Mouse (Mus musculus): Measurements from ENCODE around the gene Il25. TPM values are rescaled to one million over a fixed set of nuclear protein-coding genes. Genes with fewer than 3 reads are reported as not detected.

The Il25 gene
- polyA plus RNA-seq, 1 experiment from 2014 or later, result 0.27 TPM

DNA sequence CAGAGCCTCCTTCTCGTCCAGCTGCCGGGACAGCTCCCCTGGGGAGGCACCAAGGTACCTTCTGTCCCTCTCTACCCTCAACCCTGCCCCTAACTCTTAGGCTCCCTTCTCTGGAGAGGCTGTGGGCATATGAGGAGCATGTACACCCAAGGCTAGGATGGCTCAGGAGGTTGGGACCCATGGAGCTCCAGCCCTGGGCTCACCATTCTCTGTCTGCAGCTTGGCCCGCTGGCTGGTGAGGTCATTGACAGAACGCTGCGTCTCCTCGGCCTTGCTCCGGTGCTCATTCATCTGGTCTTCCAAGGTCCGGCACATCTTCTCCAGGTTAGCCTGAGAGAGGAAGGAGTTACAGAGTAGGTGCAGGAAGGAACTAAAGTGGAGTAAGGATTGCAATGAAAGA, 46.2 kb downstream of the Il25 start:
- WGBS, result 85% methylated on average over 8 of the region's 8 CpGs
- H3K9ac ChIP-seq, result no peak overlapping the region
- H3K27me3 ChIP-seq, result peaks cover 2% of the 10 kb centered on the region; the same call in 1 of the 2 replicates
- H3K36me3 ChIP-seq, result no peaks in the 10 kb centered on the region
- no peak for ATAC-seq (ENCODE audit: low FRiP score, low read depth)
- no peaks in the 10 kb centered on the region for H3K9me3 ChIP-seq
- H3K4me1 ChIP-seq, result no peaks in the 10 kb centered on the region
- no peak overlapping the region for H3K4me2 ChIP-seq (replicated peaks)
- H3K27ac ChIP-seq, result no peak overlapping the region
- no peak overlapping the region for H3K4me3 ChIP-seq

DNA sequence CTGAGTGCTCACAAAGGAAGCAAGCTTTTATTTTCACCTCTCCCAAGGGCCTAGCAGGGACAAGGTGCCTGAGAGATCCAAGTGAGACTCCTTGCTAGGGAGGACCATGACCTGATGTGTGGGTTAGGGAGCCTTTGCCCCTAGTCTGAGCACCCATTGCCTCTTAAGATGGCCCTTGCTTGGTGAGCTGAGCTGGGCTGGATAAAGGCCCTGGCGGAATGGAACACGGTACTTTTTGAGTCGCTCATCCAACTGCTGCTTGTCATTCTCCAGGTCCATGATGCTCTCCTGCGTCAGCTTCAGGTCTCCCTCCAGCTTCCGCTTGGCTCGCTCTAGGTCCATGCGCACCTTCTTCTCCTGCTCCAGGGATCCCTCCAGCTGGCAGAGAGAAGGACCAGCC, 49.4 kb downstream of the Il25 start:
- WGBS, result 92% methylated on average over 7 of the region's 7 CpGs
- ATAC-seq (ENCODE audit: low FRiP score, low read depth), result no peak
- no peak overlapping the region for H3K27ac ChIP-seq
- H3K4me2 ChIP-seq (replicated peaks), result no peak overlapping the region
- no peaks in the 10 kb centered on the region for H3K36me3 ChIP-seq
- no peaks in the 10 kb centered on the region for H3K4me1 ChIP-seq
- no peaks in the 10 kb centered on the region; the same call in 1 of the 2 replicates for H3K27me3 ChIP-seq
- no peak overlapping the region for H3K9ac ChIP-seq
- no peak overlapping the region for H3K4me3 ChIP-seq
- H3K9me3 ChIP-seq, result no peaks in the 10 kb centered on the region

MicroRNAs encoded within 50 kb of the gene (microRNA counts, 519-probe panel; counts per million panel counts)
- microRNA mmu-miR-208a, result 2,703 counts per million, percentile 42 among the panel's probes with 10 or more counts
- microRNA mmu-miR-208b, result 1,687 counts per million, percentile 18 among the panel's probes with 10 or more counts

Small RNA genes lying within 50 kb of the gene (microRNA-seq; reads per million reads assigned to microRNA genes)
- gene Mir208a (9.1 reads per million, percentile 26 among the genes with 10 or more reads in this experiment), gene Mir208b (106 reads per million, percentile 53 among the genes with 10 or more reads in this experiment)

Other genes starting within 250 kb of the Il25 start
- 96.6 and 98.0 TPM in 2 replicates for gene 1700123O20Rik, start 246.5 kb upstream of the Il25 start, polyA plus RNA-seq (2015; fragmentation: Nextera tagmentation; extraction: Ambion mirVana)
- 166 and 167 TPM in 2 replicates for gene Acin1, start 245.8 kb upstream of the Il25 start, polyA plus RNA-seq (2015; fragmentation: Nextera tagmentation; extraction: Ambion mirVana)
- gene Gm29776, start 233.9 kb upstream of the Il25 start, polyA plus RNA-seq (2015; fragmentation: Nextera tagmentation; extraction: Ambion mirVana), result 0.31 and 0.33 TPM in 2 replicates
- not detected in 2 replicates for gene Cebpe, start 220.5 kb upstream of the Il25 start, polyA plus RNA-seq (2015; fragmentation: Nextera tagmentation; extraction: Ambion mirVana)
- 1.7 and 2.3 TPM in 2 replicates for gene Slc7a8, start 150.7 kb upstream of the Il25 start, polyA plus RNA-seq (2015; fragmentation: Nextera tagmentation; extraction: Ambion mirVana)
- gene Rnf212b, start 118.6 kb upstream of the Il25 start, polyA plus RNA-seq (2015; fragmentation: Nextera tagmentation; extraction: Ambion mirVana), result not detected in 2 replicates
- gene Homez, start 61.7 kb upstream of the Il25 start, polyA plus RNA-seq (2015; fragmentation: Nextera tagmentation; extraction: Ambion mirVana), result 8.9 and 12.7 TPM in 2 replicates
- 0.60 and 1.6 TPM in 2 replicates for gene Ppp1r3e, start 55.1 kb upstream of the Il25 start, polyA plus RNA-seq (2015; fragmentation: Nextera tagmentation; extraction: Ambion mirVana)
- gene Bcl2l2, start 49.3 kb upstream of the Il25 start, polyA plus RNA-seq (2015; fragmentation: Nextera tagmentation; extraction: Ambion mirVana), result 4.0 and 4.4 TPM in 2 replicates
- 0.13 and 0.42 TPM in 2 replicates for gene Gm20521, start 49.3 kb upstream of the Il25 start, polyA plus RNA-seq (2015; fragmentation: Nextera tagmentation; extraction: Ambion mirVana)
- 139 TPM in 2 replicates for gene Pabpn1, start 40.2 kb upstream of the Il25 start, polyA plus RNA-seq (2015; fragmentation: Nextera tagmentation; extraction: Ambion mirVana)
- 79.1 and 86.2 TPM in 2 replicates for gene Slc22a17, start 19.6 kb upstream of the Il25 start, polyA plus RNA-seq (2015; fragmentation: Nextera tagmentation; extraction: Ambion mirVana)
- 46.7 and 50.4 TPM in 2 replicates for gene Efs, start 6.6 kb upstream of the Il25 start, polyA plus RNA-seq (2015; fragmentation: Nextera tagmentation; extraction: Ambion mirVana)
- gene Cmtm5, start 3.6 kb downstream of the Il25 start, polyA plus RNA-seq (2015; fragmentation: Nextera tagmentation; extraction: Ambion mirVana), result 16.1 and 17.6 TPM in 2 replicates
- gene Myh6, start 34.2 kb downstream of the Il25 start, polyA plus RNA-seq (2015; fragmentation: Nextera tagmentation; extraction: Ambion mirVana), result 1.9 and 2.2 TPM in 2 replicates
- not detected in 2 replicates for gene Gm17428, start 44.2 kb downstream of the Il25 start, polyA plus RNA-seq (2015; fragmentation: Nextera tagmentation; extraction: Ambion mirVana)
- gene Myh7, start 61.9 kb downstream of the Il25 start, polyA plus RNA-seq (2015; fragmentation: Nextera tagmentation; extraction: Ambion mirVana), result 23.8 and 24.9 TPM in 2 replicates
- gene Ngdn, start 82.8 kb downstream of the Il25 start, polyA plus RNA-seq (2015; fragmentation: Nextera tagmentation; extraction: Ambion mirVana), result 86.3 and 88.1 TPM in 2 replicates
- 5.6 and 6.2 TPM in 2 replicates for gene Zfhx2, start 159.6 kb downstream of the Il25 start, polyA plus RNA-seq (2015; fragmentation: Nextera tagmentation; extraction: Ambion mirVana)
- 22.9 and 24.5 TPM in 2 replicates for gene Thtpa, start 162.1 kb downstream of the Il25 start, polyA plus RNA-seq (2015; fragmentation: Nextera tagmentation; extraction: Ambion mirVana)
- gene Ap1g2, start 173.9 kb downstream of the Il25 start, polyA plus RNA-seq (2015; fragmentation: Nextera tagmentation; extraction: Ambion mirVana), result 13.1 and 13.7 TPM in 2 replicates
- 1.9 and 2.2 TPM in 2 replicates for gene Jph4, start 184.2 kb downstream of the Il25 start, polyA plus RNA-seq (2015; fragmentation: Nextera tagmentation; extraction: Ambion mirVana)